ENCODE assay signal across 9 mouse cellular contexts in genomic region chr4:102253994-102254393, GRCm38 (mm10).
DNase-seq lines count a peak whose midpoint lies in the region; ATAC-seq and TF ChIP-seq lines count a peak whose summit lies in the region.
"Had no signal": no experiment of that assay in that cellular context is flagged by ENCODE, and none has a peak within 500 bp of the region (broad histone marks: within the 10 kb centered on the region; RNA-seq: fewer than 3 reads in every experiment).

No protein-coding gene starts in this region.

- TF ChIP-seq CTCF in lung, embryonic 14.5 days (IDR thresholded peaks at IDR 0.05; ENCODE audit: low read depth): no peak
- TF ChIP-seq CTCF in hindbrain, postnatal 0 days (IDR thresholded peaks at IDR 0.05; ENCODE audit: low read depth): no peak

- no peaks in the 10 kb centered on the region for H3K36me3 ChIP-seq in lung, embryonic 14.5 days (ENCODE audit: insufficient read depth)
- no peaks in the 10 kb centered on the region for H3K36me3 ChIP-seq in forebrain, embryonic 14.5 days (ENCODE audit: control insufficient read depth, insufficient read depth, low read length)
- no peaks in the 10 kb centered on the region for H3K36me3 ChIP-seq in hindbrain, postnatal 0 days (ENCODE audit: insufficient read depth, low read length)
- no peaks in the 10 kb centered on the region for H3K36me3 ChIP-seq in neural tube, embryonic 14.5 days (ENCODE audit: control insufficient read depth, insufficient read depth, low read length)
- H3K36me3 ChIP-seq: G1E had no signal

- no peak for DNase-seq in lung, embryonic 14.5 days
- DNase-seq in lung, postnatal 4 days: no peak
- DNase-seq in forebrain, embryonic 14.5 days (ENCODE audit: low spot score): no peak
- no peak for DNase-seq in hindbrain, postnatal 0 days (ENCODE audit: low spot score)
- no peak for DNase-seq in urinary bladder, adult 2 months (ENCODE audit: low spot score)
- DNase-seq in gastrocnemius, postnatal 25 days: no peak
- DNase-seq: lung, postnatal 36 days had no signal

- H3K4me3 ChIP-seq in lung, embryonic 14.5 days (ENCODE audit: low read depth, low read length): 0 out of 2 replicates have a peak overlapping the region, but pooled peaks have one; percentile 33
- peak overlapping the region; percentile 36; the same call in 1 of the 2 replicates for H3K4me3 ChIP-seq in forebrain, embryonic 14.5 days (ENCODE audit: low read depth, low read length)
- H3K4me3 ChIP-seq in hindbrain, postnatal 0 days (ENCODE audit: low read length): peak overlapping the region; percentile 47; the same call in 1 of the 2 replicates
- H3K4me3 ChIP-seq in neural tube, embryonic 14.5 days (ENCODE audit: low read depth, low read length): peak overlapping the region; percentile 27; the same call in 1 of the 2 replicates

- H3K4me1 ChIP-seq in lung, embryonic 14.5 days (ENCODE audit: insufficient read depth): no peaks in the 10 kb centered on the region
- H3K4me1 ChIP-seq in forebrain, embryonic 14.5 days (ENCODE audit: control insufficient read depth, insufficient read depth, low read length): peaks cover 16% of the 10 kb centered on the region; the same call in 1 of the 2 replicates
- no peaks in the 10 kb centered on the region for H3K4me1 ChIP-seq in hindbrain, postnatal 0 days (ENCODE audit: insufficient read depth, low read length)
- no peaks in the 10 kb centered on the region; the same call in 1 of the 2 replicates for H3K4me1 ChIP-seq in neural tube, embryonic 14.5 days (ENCODE audit: control insufficient read depth, insufficient read depth, low read length)

- H3K4me2 ChIP-seq in lung, embryonic 14.5 days: peak overlapping the region; percentile 66
- peak overlapping the region; percentile 69 for H3K4me2 ChIP-seq in forebrain, embryonic 14.5 days (ENCODE audit: low read length)
- peak overlapping the region; percentile 88 for H3K4me2 ChIP-seq in hindbrain, postnatal 0 days (ENCODE audit: low read depth, low read length)
- peak overlapping the region; percentile 83 for H3K4me2 ChIP-seq in neural tube, embryonic 14.5 days (ENCODE audit: low read depth, low read length)

- no peaks in the 10 kb centered on the region for H3K9me3 ChIP-seq in lung, embryonic 14.5 days (ENCODE audit: low read depth, low read length)
- H3K9me3 ChIP-seq in forebrain, embryonic 14.5 days (replicated peaks; ENCODE audit: control insufficient read depth, low read length): no peaks in the 10 kb centered on the region
- H3K9me3 ChIP-seq in hindbrain, postnatal 0 days (ENCODE audit: low read length): no peaks in the 10 kb centered on the region
- H3K9me3 ChIP-seq in neural tube, embryonic 14.5 days (ENCODE audit: control insufficient read depth, low read length): no peaks in the 10 kb centered on the region

- H3K9ac ChIP-seq in lung, embryonic 14.5 days: no peak overlapping the region
- 0 out of 2 replicates have a peak overlapping the region, but pooled peaks have one; percentile 63 for H3K9ac ChIP-seq in forebrain, embryonic 14.5 days (ENCODE audit: low read length)
- no peak overlapping the region for H3K9ac ChIP-seq in hindbrain, postnatal 0 days (replicated peaks; ENCODE audit: low read length)
- H3K9ac ChIP-seq in neural tube, embryonic 14.5 days (replicated peaks; ENCODE audit: low read depth, low read length): no peak overlapping the region

- H3K27me3 ChIP-seq in lung, embryonic 14.5 days (ENCODE audit: insufficient read depth, low read length): no peaks in the 10 kb centered on the region
- H3K27me3 ChIP-seq in forebrain, embryonic 14.5 days (replicated peaks; ENCODE audit: control insufficient read depth, insufficient read depth, low read length): no peaks in the 10 kb centered on the region
- H3K27me3 ChIP-seq in hindbrain, postnatal 0 days (ENCODE audit: insufficient read depth, low read length): no peaks in the 10 kb centered on the region
- H3K27me3 ChIP-seq in neural tube, embryonic 14.5 days (ENCODE audit: control insufficient read depth, insufficient read depth, low read length): no peaks in the 10 kb centered on the region

- 0 out of 2 replicates have a peak, but pooled peaks have one; percentile 5 for ATAC-seq in lung, embryonic 14.5 days (ENCODE audit: insufficient read depth)
- ATAC-seq in forebrain, embryonic 14.5 days: peak; percentile 6
- ATAC-seq in hindbrain, postnatal 0 days: no peak
- ATAC-seq in neural tube, embryonic 14.5 days (ENCODE audit: low read depth): peak; percentile 31; the same call in 1 of the 2 replicates

- no peak overlapping the region for H3K27ac ChIP-seq in lung, embryonic 14.5 days (ENCODE audit: low read depth)
- 0 out of 2 replicates have a peak overlapping the region, but pooled peaks have one; percentile 77 for H3K27ac ChIP-seq in forebrain, embryonic 14.5 days (ENCODE audit: low read depth, low read length)
- peak overlapping the region; percentile 77; the same call in 1 of the 2 replicates for H3K27ac ChIP-seq in hindbrain, postnatal 0 days
- peak overlapping the region; percentile 65; the same call in 1 of the 2 replicates for H3K27ac ChIP-seq in neural tube, embryonic 14.5 days (ENCODE audit: low read depth, low read length)
